Mouse (Mus musculus): ENCODE results near the gene Nfia.

Gene Nfia

GRCm38 (mm10) chr4:97772641-97773040 is at the start of gene Nfia:
TSS of gene Nfia (plus strand) at chr4:97772734.
- DNase-seq (ENCODE audit: low read depth, low spot score), result no peak

- no peak for DNase-seq (ENCODE audit: low read depth, low spot score)
Observed at GRCm38 (mm10) chr4:97723374-97723773, 49.2 kb upstream of the Nfia start.

- no peak for DNase-seq (ENCODE audit: low read depth, low spot score)
Observed at GRCm38 (mm10) chr4:97728520-97728919, 44.0 kb upstream of the Nfia start.

- no peak for DNase-seq (ENCODE audit: low read depth, low spot score)
Observed at GRCm38 (mm10) chr4:97729999-97730398, 42.5 kb upstream of the Nfia start.

- no peak for DNase-seq (ENCODE audit: low read depth, low spot score)
Observed at GRCm38 (mm10) chr4:97730416-97730815, 42.1 kb upstream of the Nfia start.

- DNase-seq (ENCODE audit: low read depth, low spot score), result no peak
Observed at GRCm38 (mm10) chr4:97733392-97733791, 39.1 kb upstream of the Nfia start.

- DNase-seq (ENCODE audit: low read depth, low spot score), result no peak
Observed at GRCm38 (mm10) chr4:97743932-97744331, 28.6 kb upstream of the Nfia start.

- peak; percentile 81 for DNase-seq (ENCODE audit: low read depth, low spot score)
Observed at GRCm38 (mm10) chr4:97745296-97746105, 27.0 kb upstream of the Nfia start.

GRCm38 (mm10) chr4:97746106-97746900 is 26.2 kb upstream of the Nfia start:
- DNase-seq (ENCODE audit: low read depth, low spot score), result no peak

GRCm38 (mm10) chr4:97750401-97750800 is 22.1 kb upstream of the Nfia start:
- no peak for DNase-seq (ENCODE audit: low read depth, low spot score)

- DNase-seq (ENCODE audit: low read depth, low spot score), result peak; percentile 93
Observed at GRCm38 (mm10) chr4:97751030-97751482, 21.5 kb upstream of the Nfia start.

- no peak for DNase-seq (ENCODE audit: low read depth, low spot score)
Observed at GRCm38 (mm10) chr4:97751483-97752251, 20.9 kb upstream of the Nfia start.

GRCm38 (mm10) chr4:97752276-97753010 is 20.1 kb upstream of the Nfia start:
- DNase-seq (ENCODE audit: low read depth, low spot score), result no peak

GRCm38 (mm10) chr4:97753521-97753920 is 19.0 kb upstream of the Nfia start:
- no peak for DNase-seq (ENCODE audit: low read depth, low spot score)

- no peak for DNase-seq (ENCODE audit: low read depth, low spot score)
Observed at GRCm38 (mm10) chr4:97754241-97754640, 18.3 kb upstream of the Nfia start.

- peak; percentile 65 for DNase-seq (ENCODE audit: low read depth, low spot score)
Observed at GRCm38 (mm10) chr4:97757207-97757977, 15.1 kb upstream of the Nfia start.

GRCm38 (mm10) chr4:97757978-97758461 is 14.5 kb upstream of the Nfia start:
- DNase-seq (ENCODE audit: low read depth, low spot score), result no peak

GRCm38 (mm10) chr4:97758661-97759060 is 13.9 kb upstream of the Nfia start:
- no peak for DNase-seq (ENCODE audit: low read depth, low spot score)

GRCm38 (mm10) chr4:97764616-97765015 is 7.9 kb upstream of the Nfia start:
- DNase-seq (ENCODE audit: low read depth, low spot score), result no peak

- no peak for DNase-seq (ENCODE audit: low read depth, low spot score)
Observed at GRCm38 (mm10) chr4:97765341-97766020, 7.1 kb upstream of the Nfia start.
